Mouse (Mus musculus): ENCODE data around the gene Stoml2. TPM values are rescaled to one million over a fixed set of nuclear protein-coding genes. Genes with fewer than 3 reads are reported as not detected.

The Stoml2 gene
- total and polyA plus RNA-seq, 2 experiments from 2014 or later = 94.4 to 233 TPM

GRCm38 (mm10) chr4:43039609-43040008 lies 8.1 kb upstream of the Stoml2 start:
- no peak for TF ChIP-seq CTCF (IDR thresholded peaks at IDR 0.05; ENCODE audit: low read depth)
- WGBS = 4% methylated on average over 11 of the region's 11 CpGs
- H3K4me2 ChIP-seq (ENCODE audit: low read depth) = peak overlapping the region; percentile 85
- peaks cover 14% of the 10 kb centered on the region for H3K4me1 ChIP-seq (ENCODE audit: insufficient read depth)
- peak overlapping the region; percentile 70 for H3K9ac ChIP-seq
- DNase-seq (peak; percentile 10), ATAC-seq (peak; percentile 7)
- peaks cover 23% of the 10 kb centered on the region for H3K36me3 ChIP-seq (ENCODE audit: insufficient read depth)
- H3K4me3 ChIP-seq (ENCODE audit: low read depth, low read length) = peak overlapping the region; percentile 74
- H3K27me3 ChIP-seq (ENCODE audit: insufficient read depth, low read length) = no peaks in the 10 kb centered on the region
- H3K9me3 ChIP-seq (ENCODE audit: low read length) = no peaks in the 10 kb centered on the region
- peak overlapping the region; percentile 69 for H3K27ac ChIP-seq (ENCODE audit: low read depth, low read length)

GRCm38 (mm10) chr4:43038567-43039495 lies 7.3 kb upstream of the Stoml2 start:
- peak; percentile 58 for DNase-seq
- H3K27me3 ChIP-seq (ENCODE audit: insufficient read depth, low read length) = no peaks in the 10 kb centered on the region
- TF ChIP-seq CTCF (IDR thresholded peaks at IDR 0.05; ENCODE audit: low read depth) = no peak
- H3K36me3 ChIP-seq (ENCODE audit: insufficient read depth) = peaks cover 30% of the 10 kb centered on the region
- peak overlapping the region; percentile 74 for H3K4me3 ChIP-seq (ENCODE audit: low read depth, low read length)
- peaks cover 9% of the 10 kb centered on the region for H3K4me1 ChIP-seq (ENCODE audit: insufficient read depth)
- WGBS = 56% methylated on average over 15 of the region's 15 CpGs
- no peaks in the 10 kb centered on the region for H3K9me3 ChIP-seq (ENCODE audit: low read length)
- 0 out of 2 replicates have a peak, but pooled peaks have one; percentile 5 for ATAC-seq
- H3K27ac ChIP-seq (ENCODE audit: low read depth, low read length) = peak overlapping the region; percentile 69; the same call in 1 of the 2 replicates
- H3K9ac ChIP-seq = peak overlapping the region; percentile 70
- peak overlapping the region; percentile 85 for H3K4me2 ChIP-seq (ENCODE audit: low read depth)

- H3K36me3 ChIP-seq (ENCODE audit: insufficient read depth) = peaks cover 38% of the 10 kb centered on the region
- no peak for ATAC-seq
- H3K27me3 ChIP-seq (ENCODE audit: insufficient read depth, low read length) = no peaks in the 10 kb centered on the region
- H3K9me3 ChIP-seq (ENCODE audit: low read length) = no peaks in the 10 kb centered on the region
- H3K9ac ChIP-seq = no peak overlapping the region
- WGBS = 75% methylated on average over 4 of the region's 4 CpGs
- no peak overlapping the region for H3K27ac ChIP-seq (ENCODE audit: low read depth, low read length)
- no peak for TF ChIP-seq CTCF (IDR thresholded peaks at IDR 0.05; ENCODE audit: low read depth)
- no peak for DNase-seq
- H3K4me3 ChIP-seq (ENCODE audit: low read depth, low read length) = no peak overlapping the region
- peaks cover 9% of the 10 kb centered on the region for H3K4me1 ChIP-seq (ENCODE audit: insufficient read depth)
- H3K4me2 ChIP-seq (ENCODE audit: low read depth) = no peak overlapping the region
Measured at GRCm38 (mm10) chr4:43037860-43038566, 6.5 kb upstream of the Stoml2 start.

- peaks cover 17% of the 10 kb centered on the region for H3K4me1 ChIP-seq (ENCODE audit: insufficient read depth)
- H3K4me3 ChIP-seq (ENCODE audit: low read depth, low read length) = no peak overlapping the region
- H3K27ac ChIP-seq (ENCODE audit: low read depth, low read length) = no peak overlapping the region
- no peaks in the 10 kb centered on the region for H3K27me3 ChIP-seq (ENCODE audit: insufficient read depth, low read length)
- no peak for DNase-seq
- no peak overlapping the region for H3K9ac ChIP-seq
- no peak overlapping the region for H3K4me2 ChIP-seq (ENCODE audit: low read depth)
- peaks cover 38% of the 10 kb centered on the region for H3K36me3 ChIP-seq (ENCODE audit: insufficient read depth)
- no peaks in the 10 kb centered on the region for H3K9me3 ChIP-seq (ENCODE audit: low read length)
- no peak for TF ChIP-seq CTCF (IDR thresholded peaks at IDR 0.05; ENCODE audit: low read depth)
- 86% methylated on average over 10 of the region's 10 CpGs for WGBS
- no peak for ATAC-seq
Measured at GRCm38 (mm10) chr4:43036356-43036755, 4.8 kb upstream of the Stoml2 start.

- no peak overlapping the region for H3K4me2 ChIP-seq (ENCODE audit: low read depth)
- H3K4me3 ChIP-seq (ENCODE audit: low read depth, low read length) = no peak overlapping the region
- H3K36me3 ChIP-seq (ENCODE audit: insufficient read depth) = peaks cover 38% of the 10 kb centered on the region
- DNase-seq (no peak), ATAC-seq (no peak)
- H3K4me1 ChIP-seq (ENCODE audit: insufficient read depth) = peaks cover 17% of the 10 kb centered on the region
- WGBS = 83% methylated on average over 6 of the region's 6 CpGs
- no peaks in the 10 kb centered on the region for H3K9me3 ChIP-seq (ENCODE audit: low read length)
- no peak overlapping the region for H3K9ac ChIP-seq
- H3K27ac ChIP-seq (ENCODE audit: low read depth, low read length) = no peak overlapping the region
- no peaks in the 10 kb centered on the region for H3K27me3 ChIP-seq (ENCODE audit: insufficient read depth, low read length)
- no peak for TF ChIP-seq CTCF (IDR thresholded peaks at IDR 0.05; ENCODE audit: low read depth)
Measured at GRCm38 (mm10) chr4:43035851-43036250, 4.3 kb upstream of the Stoml2 start.

- ATAC-seq = no peak
- H3K4me2 ChIP-seq (ENCODE audit: low read depth) = no peak overlapping the region
- no peak for TF ChIP-seq CTCF (IDR thresholded peaks at IDR 0.05; ENCODE audit: low read depth)
- no peaks in the 10 kb centered on the region for H3K9me3 ChIP-seq (ENCODE audit: low read length)
- no peak overlapping the region for H3K9ac ChIP-seq
- peaks cover 50% of the 10 kb centered on the region for H3K36me3 ChIP-seq (ENCODE audit: insufficient read depth)
- 84% methylated on average over 14 of the region's 14 CpGs for WGBS
- no peaks in the 10 kb centered on the region for H3K27me3 ChIP-seq (ENCODE audit: insufficient read depth, low read length)
- H3K4me1 ChIP-seq (ENCODE audit: insufficient read depth) = peaks cover 15% of the 10 kb centered on the region
- H3K27ac ChIP-seq (ENCODE audit: low read depth, low read length) = no peak overlapping the region
- no peak for DNase-seq
- no peak overlapping the region for H3K4me3 ChIP-seq (ENCODE audit: low read depth, low read length)
Measured at GRCm38 (mm10) chr4:43033481-43033880, 2.0 kb upstream of the Stoml2 start.

GRCm38 (mm10) chr4:43032501-43032900 lies 991 bp upstream of the Stoml2 start:
- Histone ChIP-seq H3K9me3 (ENCODE audit: low read length) (no peaks in the 10 kb centered on the region), H3K9ac (no peak overlapping the region), H3K4me2 (ENCODE audit: low read depth) (no peak overlapping the region), H3K27me3 (ENCODE audit: insufficient read depth, low read length) (no peaks in the 10 kb centered on the region), H3K4me1 (ENCODE audit: insufficient read depth) (peaks cover 15% of the 10 kb centered on the region), H3K4me3 (ENCODE audit: low read depth, low read length) (no peak overlapping the region), H3K36me3 (ENCODE audit: insufficient read depth) (peaks cover 59% of the 10 kb centered on the region), H3K27ac (ENCODE audit: low read depth, low read length) (peak overlapping the region; percentile 30; the same call in 1 of the 2 replicates)
- ATAC-seq = no peak
- no peak for TF ChIP-seq CTCF (IDR thresholded peaks at IDR 0.05; ENCODE audit: low read depth)
- 89% methylated on average over 1 of the region's 1 CpGs for WGBS
- no peak for DNase-seq
